Mouse (Mus musculus): ENCODE measurements around the gene Prkca. TPM values are rescaled to one million over a fixed set of nuclear protein-coding genes. Genes with fewer than 3 reads are reported as not detected.

The Prkca gene
- total RNA-seq, 2 experiments from 2014 or later: 41.4 to 42.5 TPM

- intact Hi-C loops (cut with DNase I; ENCODE audit: low total_unique reads): no loop called here
- no peak for DNase-seq
Measured at GRCm38 (mm10) chr11:108268421-108269322, 75.1 kb downstream of the Prkca start.

GRCm38 (mm10) chr11:108267825-108268224 lies 75.9 kb downstream of the Prkca start:
- DNase-seq: no peak
- intact Hi-C loops (cut with DNase I; ENCODE audit: low total_unique reads): no loop called here

GRCm38 (mm10) chr11:108267066-108267465 lies 76.7 kb downstream of the Prkca start:
- DNase-seq: no peak
- intact Hi-C loops (cut with DNase I; ENCODE audit: low total_unique reads): no loop called here

GRCm38 (mm10) chr11:108263868-108264267 lies 79.9 kb downstream of the Prkca start:
- no peak for DNase-seq
- intact Hi-C loops (cut with DNase I; ENCODE audit: low total_unique reads): no loop called here

- no peak for DNase-seq
Measured at GRCm38 (mm10) chr11:108263406-108263805, 80.3 kb downstream of the Prkca start.

GRCm38 (mm10) chr11:108261751-108262160 lies 82.0 kb downstream of the Prkca start:
- no peak for DNase-seq
- intact Hi-C loops (cut with DNase I; ENCODE audit: low total_unique reads): no loop called here

More at GRCm38 (mm10) chr11:108263406-108263805, 80.3 kb downstream of the Prkca start:
- intact Hi-C loops (cut with DNase I; ENCODE audit: low total_unique reads): no loop called here

GRCm38 (mm10) chr11:108260775-108261517 lies 82.8 kb downstream of the Prkca start:
- intact Hi-C loops (cut with DNase I; ENCODE audit: low total_unique reads): no loop called here

GRCm38 (mm10) chr11:108259391-108259790 lies 84.3 kb downstream of the Prkca start:
- DNase-seq: peak; percentile 38
- intact Hi-C loops (cut with DNase I; ENCODE audit: low total_unique reads): no loop called here

More at GRCm38 (mm10) chr11:108260775-108261517, 82.8 kb downstream of the Prkca start:
- no peak for DNase-seq

- intact Hi-C loops (cut with DNase I; ENCODE audit: low total_unique reads): no loop called here
- DNase-seq: peak; percentile 56
Measured at GRCm38 (mm10) chr11:108258811-108259266, 84.9 kb downstream of the Prkca start.

- DNase-seq: no peak
- intact Hi-C loops (cut with DNase I; ENCODE audit: low total_unique reads): no loop called here
Measured at GRCm38 (mm10) chr11:108257921-108258320, 85.8 kb downstream of the Prkca start.

- intact Hi-C loops (cut with DNase I; ENCODE audit: low total_unique reads): no loop called here
- no peak for DNase-seq
Measured at GRCm38 (mm10) chr11:108254681-108255080, 89.0 kb downstream of the Prkca start.

- intact Hi-C loops (cut with DNase I; ENCODE audit: low total_unique reads): no loop called here
Measured at GRCm38 (mm10) chr11:108251924-108252775, 91.6 kb downstream of the Prkca start.

GRCm38 (mm10) chr11:108250829-108251637 lies 92.7 kb downstream of the Prkca start:
- no peak for DNase-seq
- intact Hi-C loops (cut with DNase I; ENCODE audit: low total_unique reads): no loop called here

More at GRCm38 (mm10) chr11:108251924-108252775, 91.6 kb downstream of the Prkca start:
- DNase-seq: no peak

- intact Hi-C loops (cut with DNase I; ENCODE audit: low total_unique reads): no loop called here
Measured at GRCm38 (mm10) chr11:108250146-108250635, 93.5 kb downstream of the Prkca start.

GRCm38 (mm10) chr11:108249487-108249886 lies 94.2 kb downstream of the Prkca start:
- intact Hi-C loops (cut with DNase I; ENCODE audit: low total_unique reads): no loop called here
- DNase-seq: no peak

More at GRCm38 (mm10) chr11:108250146-108250635, 93.5 kb downstream of the Prkca start:
- no peak for DNase-seq

GRCm38 (mm10) chr11:108249047-108249403 lies 94.7 kb downstream of the Prkca start:
- intact Hi-C loops (cut with DNase I; ENCODE audit: low total_unique reads): no loop called here
- DNase-seq: no peak

- intact Hi-C loops (cut with DNase I; ENCODE audit: low total_unique reads): no loop called here
- DNase-seq: no peak
Measured at GRCm38 (mm10) chr11:108248218-108249046, 95.3 kb downstream of the Prkca start.
